Mouse (Mus musculus): Measurements from ENCODE around the gene Bmp8b. TPM values are rescaled to one million over a fixed set of nuclear protein-coding genes. Genes with fewer than 3 reads are reported as not detected.
A peak's percentile ranks its signal among the peaks of the same experiment; 100 is the strongest.
"Not testable (repeated sequence)": the region's sequence is repeated elsewhere in the genome, so short reads cannot be mapped to it uniquely, and the experiment has no call there.

The Bmp8b gene
- total RNA-seq (2021) = not detected

GRCm38 (mm10) chr4:123104651-123105450 lies at the start of gene Bmp8b:
Gene Bmp8b, plus strand, starts transcription at chr4:123105165.
- intact Hi-C loops (cut with DNase I) = no loop called here
- DNase-seq (ENCODE audit: low spot score) = no peak

GRCm38 (mm10) chr4:123056560-123057109 lies 48.3 kb upstream of the Bmp8b start:
- no peak for DNase-seq (ENCODE audit: low spot score)

GRCm38 (mm10) chr4:123057957-123058356 lies 47.0 kb upstream of the Bmp8b start:
- no peak for DNase-seq (ENCODE audit: low spot score)
- intact Hi-C loops (cut with DNase I) = no loop called here

More at GRCm38 (mm10) chr4:123056560-123057109, 48.3 kb upstream of the Bmp8b start:
- intact Hi-C loops (cut with DNase I) = no loop called here

GRCm38 (mm10) chr4:123061744-123062143 lies 43.2 kb upstream of the Bmp8b start:
- no peak for DNase-seq (ENCODE audit: low spot score)
- intact Hi-C loops (cut with DNase I) = no loop called here

GRCm38 (mm10) chr4:123068646-123069045 lies 36.3 kb upstream of the Bmp8b start:
- intact Hi-C loops (cut with DNase I) = no loop called here
- DNase-seq (ENCODE audit: low spot score) = no peak

- intact Hi-C loops (cut with DNase I) = no loop called here
Measured at GRCm38 (mm10) chr4:123071266-123071966, 33.5 kb upstream of the Bmp8b start.

GRCm38 (mm10) chr4:123076928-123077327 lies 28.0 kb upstream of the Bmp8b start:
- DNase-seq (ENCODE audit: low spot score) = no peak
- intact Hi-C loops (cut with DNase I) = no loop called here

More at GRCm38 (mm10) chr4:123071266-123071966, 33.5 kb upstream of the Bmp8b start:
- no peak for DNase-seq (ENCODE audit: low spot score)

- intact Hi-C loops (cut with DNase I) = no loop called here
- no peak for DNase-seq (ENCODE audit: low spot score)
Measured at GRCm38 (mm10) chr4:123078231-123078630, 26.7 kb upstream of the Bmp8b start.

- intact Hi-C loops (cut with DNase I) = loop anchor here (5.0 kb wide), 2 partner anchors 183 to 273 kb away; no protein-coding TSS in a partner anchor
- no peak for DNase-seq (ENCODE audit: low spot score)
Measured at GRCm38 (mm10) chr4:123080791-123081190, 24.2 kb upstream of the Bmp8b start.

GRCm38 (mm10) chr4:123082283-123083163 lies 22.4 kb upstream of the Bmp8b start:
- intact Hi-C loops (cut with DNase I) = loop anchor here (1.0 to 5.0 kb wide), 5 partner anchors 87 to 275 kb away; partner anchors contain the start of gene Mycl
- peak; percentile 19 for DNase-seq (ENCODE audit: low spot score)

GRCm38 (mm10) chr4:123083323-123083902 lies 21.6 kb upstream of the Bmp8b start:
- intact Hi-C loops (cut with DNase I) = loop anchor here (1.0 to 5.0 kb wide), 5 partner anchors 88 to 276 kb away; partner anchors contain the start of gene Mycl
- DNase-seq (ENCODE audit: low spot score) = no peak

- no peak for DNase-seq (ENCODE audit: low spot score)
- intact Hi-C loops (cut with DNase I) = no loop called here
Measured at GRCm38 (mm10) chr4:123085290-123085689, 19.7 kb upstream of the Bmp8b start.

- DNase-seq (ENCODE audit: low spot score) = no peak
- intact Hi-C loops (cut with DNase I) = no loop called here
Measured at GRCm38 (mm10) chr4:123086381-123086780, 18.6 kb upstream of the Bmp8b start.

GRCm38 (mm10) chr4:123092621-123093020 lies 12.3 kb upstream of the Bmp8b start:
- intact Hi-C loops (cut with DNase I) = no loop called here
- DNase-seq (ENCODE audit: low spot score) = no peak

GRCm38 (mm10) chr4:123093064-123093776 lies 11.7 kb upstream of the Bmp8b start:
- DNase-seq (ENCODE audit: low spot score) = no peak
- intact Hi-C loops (cut with DNase I) = no loop called here

GRCm38 (mm10) chr4:123093869-123094268 lies 11.1 kb upstream of the Bmp8b start:
- DNase-seq (ENCODE audit: low spot score) = no peak
- intact Hi-C loops (cut with DNase I) = no loop called here

- no peak for DNase-seq (ENCODE audit: low spot score)
Measured at GRCm38 (mm10) chr4:123105451-123105790, 456 bp downstream of the Bmp8b start.

GRCm38 (mm10) chr4:123105929-123106328 lies 964 bp downstream of the Bmp8b start:
- intact Hi-C loops (cut with DNase I); DNase-seq (ENCODE audit: low spot score): not testable (repeated sequence)

More at GRCm38 (mm10) chr4:123105451-123105790, 456 bp downstream of the Bmp8b start:
- intact Hi-C loops (cut with DNase I) = no loop called here

- DNase-seq (ENCODE audit: low spot score) = no peak
- intact Hi-C loops (cut with DNase I) = no loop called here
Measured at GRCm38 (mm10) chr4:123106864-123107263, 1.9 kb downstream of the Bmp8b start.

Measured in heart, postnatal 25 days (tissue).